Mouse (Mus musculus) brain, embryonic 14.5 days (tissue): ENCODE measurements around the gene Atp6v1c2.

Source experiments
- CTCF ChIP-seq: fragments of 200-500 bp; IDR thresholded peaks from 2 replicates; pipeline ENCODE4 v1.5.1; 2012; ENCODE audit warnings: inconsistent platforms, mild to moderate bottlenecking, moderate library complexity, borderline replicate concordance; ENCODE audit not compliant: insufficient read depth, insufficient read length; ENCODE audit errors: extremely low read depth
- POLR2A ChIP-seq: fragments of 200-500 bp; IDR thresholded peaks from 2 replicates; pipeline ENCODE4 v1.6.1; 2012; ENCODE audit warnings: mild to moderate bottlenecking, inconsistent platforms, borderline replicate concordance; ENCODE audit not compliant: poor library complexity, insufficient read depth, insufficient read length, severe bottlenecking; ENCODE audit errors: extremely low read depth

DNA sequence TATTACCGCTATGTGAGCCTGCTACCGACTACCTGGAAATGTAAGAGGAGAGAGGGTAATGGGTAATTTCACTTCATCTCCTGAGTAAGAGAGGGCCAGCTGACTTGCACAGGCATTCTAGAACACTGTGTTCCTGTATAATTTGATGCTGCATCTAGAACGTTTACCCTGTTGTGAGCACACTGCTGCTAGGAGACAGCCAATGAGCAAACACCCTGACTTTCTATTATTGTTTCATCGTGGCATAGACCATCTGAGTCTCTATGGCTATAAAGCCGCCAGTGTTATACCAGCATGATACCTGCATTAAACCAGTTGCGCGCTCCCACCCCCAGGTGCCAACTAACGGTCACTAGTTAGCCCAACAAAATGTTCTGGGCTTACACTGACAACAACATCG is 87.5 kb downstream of the Atp6v1c2 start:
- TF ChIP-seq POLR2A (no peak), CTCF (no peak)
